Mouse (Mus musculus): Measurements from ENCODE around the gene Usp33. TPM values are rescaled to one million over a fixed set of nuclear protein-coding genes. Genes with fewer than 3 reads are reported as not detected.

Usp33 gene
- polyA plus RNA-seq, 1 experiment from 2014 or later = 87.9 TPM

GRCm38 (mm10) chr3:152410980-152411551, 64.8 kb downstream of the Usp33 start:
- Histone ChIP-seq H3K36me3 (no peaks in the 10 kb centered on the region), H3K9me3 (no peaks in the 10 kb centered on the region), H3K9ac (no peak overlapping the region), H3K4me2 (no peak overlapping the region), H3K27me3 (no peaks in the 10 kb centered on the region), H3K4me1 (replicated peaks) (no peaks in the 10 kb centered on the region), H3K4me3 (no peak overlapping the region), H3K27ac (replicated peaks) (no peak overlapping the region)
- no peak for ATAC-seq (ENCODE audit: low read depth)
- WGBS = 88% methylated on average over 7 of the region's 7 CpGs

GRCm38 (mm10) chr3:152412362-152412761, 66.1 kb downstream of the Usp33 start:
- Histone ChIP-seq H3K4me2 (no peak overlapping the region), H3K27me3 (no peaks in the 10 kb centered on the region), H3K4me1 (replicated peaks) (no peaks in the 10 kb centered on the region), H3K27ac (replicated peaks) (no peak overlapping the region), H3K9ac (no peak overlapping the region), H3K36me3 (no peaks in the 10 kb centered on the region), H3K9me3 (no peaks in the 10 kb centered on the region), H3K4me3 (no peak overlapping the region)
- 85% methylated on average over 4 of the region's 4 CpGs for WGBS
- ATAC-seq (ENCODE audit: low read depth) = no peak

GRCm38 (mm10) chr3:152428925-152429324, 82.6 kb downstream of the Usp33 start:
- 91% methylated on average over 8 of the region's 8 CpGs for WGBS
- Histone ChIP-seq H3K4me1 (replicated peaks) (no peaks in the 10 kb centered on the region), H3K9me3 (no peaks in the 10 kb centered on the region), H3K27me3 (no peaks in the 10 kb centered on the region), H3K4me3 (no peak overlapping the region), H3K4me2 (no peak overlapping the region), H3K9ac (no peak overlapping the region), H3K36me3 (peaks cover 27% of the 10 kb centered on the region), H3K27ac (replicated peaks) (no peak overlapping the region)
- ATAC-seq (ENCODE audit: low read depth) = no peak

- Histone ChIP-seq H3K4me1 (replicated peaks) (no peaks in the 10 kb centered on the region), H3K9ac (no peak overlapping the region), H3K4me2 (no peak overlapping the region), H3K4me3 (no peak overlapping the region), H3K27ac (replicated peaks) (no peak overlapping the region), H3K9me3 (no peaks in the 10 kb centered on the region), H3K27me3 (no peaks in the 10 kb centered on the region), H3K36me3 (peaks cover 23% of the 10 kb centered on the region)
- WGBS = 97% methylated on average over 7 of the region's 7 CpGs
- ATAC-seq (ENCODE audit: low read depth) = no peak
Observed at GRCm38 (mm10) chr3:152432677-152433076, 86.4 kb downstream of the Usp33 start.

- no peaks in the 10 kb centered on the region for H3K4me1 ChIP-seq (replicated peaks)
- H3K9ac ChIP-seq = no peak overlapping the region
- ATAC-seq (ENCODE audit: low read depth) = no peak
- H3K36me3 ChIP-seq = peaks cover 13% of the 10 kb centered on the region; the same call in 1 of the 2 replicates
- H3K4me3 ChIP-seq = no peak overlapping the region
- no peak overlapping the region for H3K27ac ChIP-seq (replicated peaks)
- no peaks in the 10 kb centered on the region for H3K27me3 ChIP-seq
- H3K4me2 ChIP-seq = no peak overlapping the region
- H3K9me3 ChIP-seq = no peaks in the 10 kb centered on the region
Observed at GRCm38 (mm10) chr3:152435590-152435989, 89.3 kb downstream of the Usp33 start.

- no peak for ATAC-seq (ENCODE audit: low read depth)
- 97% methylated on average over 7 of the region's 7 CpGs for WGBS
- Histone ChIP-seq H3K4me2 (no peak overlapping the region), H3K27me3 (no peaks in the 10 kb centered on the region), H3K36me3 (0 out of 2 replicates have a peak, but pooled peaks cover 6% of the 10 kb centered on the region), H3K9ac (no peak overlapping the region), H3K4me1 (replicated peaks) (no peaks in the 10 kb centered on the region), H3K27ac (replicated peaks) (no peak overlapping the region), H3K9me3 (no peaks in the 10 kb centered on the region), H3K4me3 (no peak overlapping the region)
Observed at GRCm38 (mm10) chr3:152438068-152438467, 91.8 kb downstream of the Usp33 start.

- Histone ChIP-seq H3K27ac (replicated peaks) (no peak overlapping the region), H3K4me1 (replicated peaks) (no peaks in the 10 kb centered on the region), H3K27me3 (no peaks in the 10 kb centered on the region), H3K4me2 (no peak overlapping the region), H3K36me3 (0 out of 2 replicates have a peak, but pooled peaks cover 3% of the 10 kb centered on the region), H3K9ac (no peak overlapping the region), H3K9me3 (no peaks in the 10 kb centered on the region), H3K4me3 (no peak overlapping the region)
- no peak for ATAC-seq (ENCODE audit: low read depth)
- WGBS = 94% methylated on average over 4 of the region's 4 CpGs
Observed at GRCm38 (mm10) chr3:152442795-152443194, 96.5 kb downstream of the Usp33 start.

Other genes starting within 250 kb of the Usp33 start
- gene Gipc2, start 180.2 kb upstream of the Usp33 start, polyA plus RNA-seq (2015; fragmentation: Nextera tagmentation; extraction: Ambion mirVana) = 4.4 and 5.7 TPM in 2 replicates
- 38.5 and 43.4 TPM in 2 replicates for gene Dnajb4, start 136.2 kb upstream of the Usp33 start, polyA plus RNA-seq (2015; fragmentation: Nextera tagmentation; extraction: Ambion mirVana)
- gene Fubp1, start 136.1 kb upstream of the Usp33 start, polyA plus RNA-seq (2015; fragmentation: Nextera tagmentation; extraction: Ambion mirVana) = 267 and 280 TPM in 2 replicates
- gene Nexn, start 80.1 kb upstream of the Usp33 start, polyA plus RNA-seq (2015; fragmentation: Nextera tagmentation; extraction: Ambion mirVana) = 2.1 and 4.0 TPM in 2 replicates
- 17.2 and 20.3 TPM in 2 replicates for gene Miga1, start 6.1 kb upstream of the Usp33 start, polyA plus RNA-seq (2015; fragmentation: Nextera tagmentation; extraction: Ambion mirVana)
- 28.5 and 29.7 TPM in 2 replicates for gene Zzz3, start 49.0 kb downstream of the Usp33 start, polyA plus RNA-seq (2015; fragmentation: Nextera tagmentation; extraction: Ambion mirVana)

All from neural tube, embryonic 13.5 days (tissue).